Mouse (Mus musculus) MEL (cell line): ENCODE data around the gene Ggact. TPM values are rescaled to one million over a fixed set of nuclear protein-coding genes. Genes with fewer than 3 reads are reported as not detected.

Source experiments
- DNase-seq: peaks from one replicate; pipeline ENCODE4 v3.0.0; 2011; ENCODE audit warnings: low read depth, low spot score
- H3K27ac ChIP-seq: 2 replicates; pipeline ENCODE4 v1.5.1; 2012; ENCODE audit warnings: low read depth, mild to moderate bottlenecking, control low read depth, low read length, moderate library complexity; ENCODE audit not compliant: control insufficient read depth
- H3K27me3 ChIP-seq, 2 experiments: fragments of 150-350 bp in 1 of 2; sonication (generic) in 1 of 2; 2 replicates each; pipeline ENCODE4 v1.6.1; 2012; ENCODE audit warnings: low read length in 2 of 2, mild to moderate bottlenecking in 2 of 2, improper control_type of control experiment in 1 of 2, moderate library complexity in 1 of 2; ENCODE audit not compliant: insufficient read depth in 2 of 2, control insufficient read depth in 1 of 2
- H3K36me3 ChIP-seq, 2 experiments: 2 replicates each; pipeline ENCODE4 v1.6.1; 2012 to 2014; ENCODE audit warnings: low read length in 2 of 2, improper control_type of control experiment in 1 of 2, inconsistent platforms in 1 of 2, mild to moderate bottlenecking in 1 of 2; ENCODE audit not compliant: insufficient read depth in 2 of 2, control insufficient read depth in 1 of 2
- H3K4me1 ChIP-seq, 2 experiments: fragments of 150-350 bp in 1 of 2; sonication (generic) in 1 of 2; 2 replicates each; pipeline ENCODE4 v1.6.1; 2012; ENCODE audit warnings: low read length in 2 of 2, improper control_type of control experiment in 1 of 2, mild to moderate bottlenecking in 1 of 2; ENCODE audit not compliant: insufficient read depth in 2 of 2, control insufficient read depth in 1 of 2
- H3K4me3 ChIP-seq, 2 experiments: fragments of 150-350 bp in 1 of 2; sonication (generic) in 1 of 2; 2 replicates each; pipeline ENCODE4 v1.5.1; 2012; ENCODE audit warnings: low read depth in 2 of 2, low read length in 2 of 2, mild to moderate bottlenecking in 2 of 2, moderate library complexity in 2 of 2, control low read depth in 1 of 2, improper control_type of control experiment in 1 of 2; ENCODE audit not compliant: control insufficient read depth in 1 of 2, insufficient read depth in 1 of 2
- H3K79me2 ChIP-seq: 2 replicates; pipeline ENCODE4 v1.6.1; 2012; ENCODE audit warnings: mild to moderate bottlenecking, low read length, moderate library complexity; ENCODE audit not compliant: control insufficient read depth, poor library complexity, insufficient read depth
- H3K9ac ChIP-seq: 2 replicates; pipeline ENCODE4 v1.6.1; 2012; ENCODE audit warnings: low read depth, mild to moderate bottlenecking, control low read depth, low read length, moderate library complexity; ENCODE audit not compliant: control insufficient read depth, poor library complexity, severe bottlenecking
- H3K9me3 ChIP-seq: fragments of 150-350 bp; sonication (generic); replicated peaks from 2 replicates; pipeline ENCODE4 v1.6.1; 2012; ENCODE audit warnings: mild to moderate bottlenecking, low read length, improper control_type of control experiment, moderate library complexity; ENCODE audit not compliant: insufficient read depth
- BHLHE40 ChIP-seq: IDR thresholded peaks from 2 replicates; pipeline ENCODE4 v1.6.1; 2012; ENCODE audit warnings: low read depth, mild to moderate bottlenecking, inconsistent platforms, low read length, improper control_type of control experiment, borderline replicate concordance
- EP300 ChIP-seq, 2 experiments: IDR thresholded peaks; 2 replicates each; pipeline ENCODE4 v1.6.1; 2011; ENCODE audit warnings: improper control_type of control experiment in 2 of 2, low read length in 2 of 2, low read depth in 1 of 2, mild to moderate bottlenecking in 1 of 2
- MEF2A ChIP-seq: IDR thresholded peaks from 2 replicates; pipeline ENCODE4 v1.6.1; 2014; ENCODE audit warnings: low read depth, mild to moderate bottlenecking, inconsistent platforms, low read length, improper control_type of control experiment; ENCODE audit not compliant: poor library complexity, insufficient replicate concordance, severe bottlenecking; ENCODE audit errors: extremely low read depth
- NRF1 ChIP-seq: IDR thresholded peaks from 2 replicates; pipeline ENCODE4 v1.6.1; 2014; ENCODE audit warnings: low read depth, mild to moderate bottlenecking, inconsistent platforms, low read length, improper control_type of control experiment, moderate library complexity; ENCODE audit not compliant: poor library complexity, insufficient read depth, severe bottlenecking
- RAD21 ChIP-seq: IDR thresholded peaks from 2 replicates; pipeline ENCODE4 v1.6.1; 2011; ENCODE audit warnings: mild to moderate bottlenecking, low read depth, low read length, improper control_type of control experiment
- TAL1 ChIP-seq: IDR thresholded peaks from 2 replicates; pipeline ENCODE4 v1.6.1; 2012; ENCODE audit warnings: mild to moderate bottlenecking, inconsistent platforms, low read length, moderate library complexity, mixed read lengths
- TBP ChIP-seq: IDR thresholded peaks from 2 replicates; pipeline ENCODE4 v1.8.0; 2011; ENCODE audit warnings: low read depth, low read length, improper control_type of control experiment
- USF1 ChIP-seq: IDR thresholded peaks from 2 replicates; pipeline ENCODE4 v1.6.1; 2014; ENCODE audit warnings: low read depth, mild to moderate bottlenecking, inconsistent platforms, low read length, improper control_type of control experiment, moderate library complexity
- ZC3H11A ChIP-seq: IDR thresholded peaks from 2 replicates; pipeline ENCODE4 v1.6.1; 2012; ENCODE audit warnings: low read depth, mild to moderate bottlenecking, inconsistent platforms, low read length, improper control_type of control experiment
- ZNF384 ChIP-seq: IDR thresholded peaks from 2 replicates; pipeline ENCODE4 v1.6.1; 2012; ENCODE audit warnings: low read depth, mild to moderate bottlenecking, inconsistent platforms, low read length, improper control_type of control experiment
- polyA plus RNA-seq, 2 experiments: library from polyadenylated mRNA; stranded (reverse) in 1 of 2; unstranded in 1 of 2; fragments of >175 nt in 1 of 2; fragments of >200 nt in 1 of 2; gene quantifications; 2 replicates each; pipeline versions ENCODE4 v1.2.1 to v1.2.4; 2012; ENCODE audit warnings: low replicate concordance in 2 of 2, low read depth in 1 of 2; ENCODE audit not compliant: insufficient read length in 2 of 2, insufficient read depth in 1 of 2, missing spikeins in 1 of 2
- total RNA-seq: library from RNA; depleted of rRNA; stranded (reverse); fragments of 300-350 nt; gene quantifications from 2 replicates; pipeline ENCODE4 v1.2.3, GENCODE M21; 2012

Ggact gene
- total and polyA plus RNA-seq, 3 experiments = 54.0 to 64.8 TPM; not detected in 1

- TF ChIP-seq TAL1 = no peak
- TF ChIP-seq BHLHE40 = no peak
Measured at GRCm38 (mm10) chr14:122871841-122872580, 41.5 kb downstream of the Ggact start (continued).

GRCm38 (mm10) chr14:122869831-122870230 lies 43.7 kb downstream of the Ggact start:
- Histone ChIP-seq H3K9ac (no peak overlapping the region), H3K36me3 (peaks cover 0 to 25% of the 10 kb centered on the region in 2 experiments; a peak in 2 of 4 replicates), H3K27me3 (no peaks in the 10 kb centered on the region)
- no peak for TF ChIP-seq NRF1
- TF ChIP-seq RAD21 = no peak
- no peak for TF ChIP-seq USF1
- no peak for TF ChIP-seq ZC3H11A
- TF ChIP-seq, all 39 proteins: peak for 0
- Histone ChIP-seq H3K4me3 (no peak overlapping the region), H3K9me3 (no peaks in the 10 kb centered on the region), H3K27ac (no peak overlapping the region), H3K79me2 (no peaks in the 10 kb centered on the region), H3K4me1 (peaks cover 16 to 21% of the 10 kb centered on the region in 2 experiments)
- no peak for DNase-seq

GRCm38 (mm10) chr14:122867531-122868285 lies 45.8 kb downstream of the Ggact start:
- no peak overlapping the region for H3K4me3 ChIP-seq
- H3K36me3 ChIP-seq = peaks cover 0 to 30% of the 10 kb centered on the region in 2 experiments; a peak in 2 of 4 replicates
- no peaks in the 10 kb centered on the region for H3K79me2 ChIP-seq
- no peak for DNase-seq
- TF ChIP-seq TBP (no peak), EP300 (IDR thresholded peaks at IDR 0.05; ENCODE audit: low read depth in 1 of 2, low read length in 2 of 2) (no peak), MEF2A (no peak), ZNF384 (peak; percentile 72)
- H3K9ac ChIP-seq = no peak overlapping the region
- no peaks in the 10 kb centered on the region for H3K27me3 ChIP-seq
- H3K9me3 ChIP-seq = no peaks in the 10 kb centered on the region
- peaks cover 17 to 23% of the 10 kb centered on the region in 2 experiments for H3K4me1 ChIP-seq
- H3K27ac ChIP-seq = no peak overlapping the region
